Mouse (Mus musculus) A20 (cell line): ENCODE data around the gene Epha2.

Experiments
- DNase-seq: peaks from one replicate; pipeline ENCODE4 v3.0.0-alpha.2; 2011; ENCODE audit warnings: low read depth, low spot score

Epha2 gene

DNA sequence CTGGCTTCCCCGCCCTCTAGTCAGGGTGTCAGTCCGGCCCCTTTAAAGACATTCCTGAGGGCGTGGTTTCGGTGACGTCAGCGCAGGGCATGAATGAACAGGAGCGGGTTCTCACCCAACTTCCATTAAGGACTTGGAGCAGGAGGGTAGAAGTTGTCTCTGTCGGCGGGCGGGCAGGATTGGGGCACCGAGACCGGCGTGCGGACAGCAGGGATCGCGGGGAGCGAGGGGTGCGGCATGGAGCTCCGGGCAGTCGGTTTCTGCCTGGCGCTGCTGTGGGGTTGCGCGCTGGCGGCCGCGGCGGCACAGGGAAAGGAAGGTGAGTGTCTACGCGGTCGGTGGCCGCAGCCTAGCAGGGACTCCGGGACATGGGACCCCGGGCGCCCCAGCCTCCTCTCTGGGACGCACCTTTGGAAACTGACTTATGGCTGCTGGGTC is at the start of gene Epha2:
Epha2 (plus strand) TSS at position 125 of the 438 bp plus-strand sequence.
- no peak for DNase-seq

DNA sequence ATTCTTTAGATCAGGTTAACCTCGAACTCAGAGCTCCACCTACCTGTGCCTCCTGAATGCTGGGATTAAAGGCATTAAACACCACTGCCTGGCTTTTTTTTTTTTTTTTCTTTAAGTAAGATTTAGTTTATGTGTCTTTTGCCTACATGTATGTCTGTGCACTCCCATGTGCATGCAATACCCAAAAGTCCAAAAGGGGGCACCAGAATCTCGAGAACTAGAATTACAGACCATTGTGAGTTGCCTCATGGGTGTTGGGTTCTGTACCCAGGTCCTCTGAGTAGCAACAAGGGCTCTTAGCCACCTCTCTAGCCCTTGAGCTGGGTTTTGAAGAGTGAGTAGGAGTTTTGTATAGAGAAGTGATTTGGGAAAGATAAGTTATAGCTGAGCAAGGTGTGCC is 48.4 kb upstream of the Epha2 start:
- peak; percentile 33 for DNase-seq

DNA sequence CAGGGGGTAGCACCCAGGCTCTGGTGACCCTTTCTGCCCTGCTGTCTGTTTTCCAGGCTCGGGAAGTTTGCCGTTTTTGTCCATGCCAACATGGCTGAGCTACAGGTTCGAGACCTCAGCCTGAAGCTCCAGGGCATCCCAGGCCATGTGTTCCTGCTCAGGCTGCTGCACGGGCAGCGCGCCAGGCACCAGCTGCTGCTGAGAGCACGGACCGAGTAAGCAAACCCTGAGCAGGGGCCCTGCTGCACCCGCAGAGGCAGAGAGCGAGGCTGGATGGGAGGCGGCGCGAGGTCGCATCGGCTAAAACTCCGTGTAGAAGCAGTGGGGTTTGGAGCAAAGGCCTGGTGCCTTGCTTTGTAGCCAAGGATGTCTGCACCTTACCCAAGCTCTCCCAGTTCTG is 46.8 kb upstream of the Epha2 start:
- DNase-seq = no peak

DNA sequence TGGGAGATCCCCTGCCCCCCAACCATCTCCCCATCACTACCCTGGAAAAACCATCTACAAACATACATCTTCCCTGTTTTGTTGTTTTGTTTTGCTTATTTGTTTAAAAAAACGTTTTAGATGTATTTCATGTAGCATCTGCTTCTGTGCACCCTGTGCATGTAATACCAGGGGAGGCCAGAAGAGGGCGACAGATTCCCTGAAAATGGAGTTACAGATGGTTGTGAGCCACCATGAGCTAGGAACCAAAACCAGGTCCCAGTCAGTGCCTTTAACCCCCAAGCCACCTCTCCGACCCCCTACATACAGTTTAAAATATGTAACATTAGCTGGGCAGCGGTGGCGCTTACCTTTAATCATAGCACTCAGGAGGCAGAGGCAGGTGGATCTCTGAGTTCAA is 43.6 kb upstream of the Epha2 start:
- DNase-seq = peak; percentile 62

DNA sequence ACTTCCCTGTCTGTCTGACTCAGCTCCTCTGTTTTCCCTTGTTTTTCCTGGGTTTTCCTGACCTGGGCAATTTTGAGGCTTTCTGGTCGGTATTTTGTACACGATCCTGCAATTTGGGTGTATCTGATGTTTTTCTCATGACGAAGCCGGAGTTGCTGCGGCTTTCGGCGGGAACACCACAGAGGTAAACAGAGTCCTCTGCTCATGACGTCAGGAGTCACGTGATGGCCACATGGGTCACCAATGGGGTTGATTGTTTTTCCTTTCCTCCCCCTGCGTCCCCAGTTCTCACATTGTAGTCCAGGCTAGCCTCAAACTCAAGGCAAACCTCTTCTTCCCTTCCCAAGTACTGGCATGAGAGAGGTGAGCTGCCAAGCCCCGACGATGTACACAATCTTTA is 41.6 kb upstream of the Epha2 start:
- DNase-seq = no peak

DNA sequence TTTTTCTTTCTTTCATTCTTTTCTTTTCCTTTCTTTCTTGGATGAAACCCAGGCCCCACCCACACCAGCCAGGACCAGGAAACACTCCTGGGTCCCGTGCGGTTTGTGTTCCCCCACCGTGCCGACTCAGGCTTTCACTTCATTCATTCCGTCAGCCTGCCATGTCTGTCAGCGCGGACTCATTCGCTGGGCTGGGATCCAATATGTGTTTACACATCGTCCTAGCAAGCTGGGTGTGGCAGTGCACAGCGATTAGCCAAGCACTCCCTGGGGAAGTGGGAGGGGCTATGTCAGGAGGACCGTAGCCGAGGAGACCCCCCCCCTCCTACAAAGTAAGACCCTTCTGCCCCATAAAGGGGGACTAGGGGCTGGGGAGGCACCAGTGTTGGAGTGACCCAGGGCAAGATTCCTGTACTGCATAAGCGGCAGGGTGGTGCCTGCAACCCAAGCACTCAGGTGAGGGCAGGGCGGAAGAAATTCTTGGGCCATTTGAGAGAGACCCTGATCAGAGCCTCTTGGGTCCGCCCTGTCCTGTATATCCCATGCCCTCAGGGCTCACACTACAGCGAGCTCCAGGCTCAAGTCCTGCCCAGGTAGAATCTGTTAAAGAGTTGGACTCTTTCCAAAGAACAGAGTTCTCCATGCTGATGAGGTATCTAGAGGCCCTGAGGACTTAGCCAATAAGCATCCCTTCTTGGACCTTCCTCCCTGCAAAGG is 40.9 kb upstream of the Epha2 start:
- DNase-seq = no peak

DNA sequence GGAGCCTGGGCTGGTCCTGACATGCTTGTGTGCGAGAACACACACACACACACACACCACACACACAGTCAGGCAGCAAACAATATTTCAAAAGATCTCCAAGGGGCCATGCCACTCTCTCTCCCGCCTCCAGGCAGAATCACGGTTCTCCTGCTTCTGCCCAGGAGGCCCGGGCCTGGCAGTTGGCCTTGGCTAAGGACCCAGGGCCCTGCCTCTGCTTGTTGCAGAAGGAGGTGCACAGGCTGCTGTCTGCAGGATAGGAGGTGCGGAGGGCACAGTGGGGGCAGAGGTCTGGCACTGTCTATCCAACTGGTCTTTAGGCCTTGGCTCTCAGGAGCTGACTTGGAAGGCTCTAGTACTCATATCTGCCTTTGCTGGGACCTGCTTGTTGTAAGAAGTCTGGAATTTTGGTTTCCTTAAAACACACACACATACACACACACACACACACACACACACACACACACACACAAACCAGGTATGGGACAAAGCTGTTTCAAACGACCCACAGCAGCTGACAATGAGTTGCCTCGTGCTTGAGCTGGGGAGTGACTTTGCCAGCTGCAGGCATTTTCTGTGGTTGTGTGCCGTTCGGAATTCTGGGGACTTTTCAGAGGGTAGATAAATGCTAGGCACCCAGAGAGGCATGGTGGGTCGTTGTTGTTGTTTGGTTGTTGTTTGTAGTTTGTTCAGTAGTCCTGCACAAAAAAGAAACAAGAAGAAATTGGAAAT is 38.0 kb upstream of the Epha2 start:
- DNase-seq = no peak

DNA sequence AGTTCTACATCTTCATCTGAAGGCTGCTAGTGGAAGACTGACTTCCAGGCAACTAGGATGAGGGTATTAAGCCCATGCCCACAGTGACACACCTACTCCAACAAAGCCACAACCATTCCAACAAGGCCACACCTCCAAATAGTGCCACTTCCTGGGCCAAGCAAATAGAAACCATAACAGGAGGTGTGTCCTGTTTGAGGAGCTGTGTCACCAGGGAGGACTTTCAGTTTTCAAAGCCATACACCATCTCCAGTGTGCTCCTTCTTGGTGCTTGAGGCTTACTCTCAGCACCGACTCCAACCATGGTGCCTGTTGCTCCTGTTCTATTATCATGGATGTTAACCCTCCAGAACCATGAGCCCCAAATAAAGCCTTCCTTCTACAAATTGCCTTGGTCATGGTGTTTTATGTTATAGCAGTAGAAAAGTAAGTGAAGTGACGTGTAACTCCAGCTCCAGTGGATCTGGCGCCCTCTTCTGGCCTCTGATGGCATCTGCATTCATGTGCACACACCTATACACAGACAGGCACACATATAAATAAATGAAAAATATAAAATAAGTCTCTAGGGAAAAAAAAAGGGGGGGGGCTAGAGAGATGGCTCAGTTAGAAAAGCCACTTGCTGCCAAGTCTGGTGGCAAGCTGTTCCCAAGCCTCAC is 34.9 kb upstream of the Epha2 start:
- no peak for DNase-seq

DNA sequence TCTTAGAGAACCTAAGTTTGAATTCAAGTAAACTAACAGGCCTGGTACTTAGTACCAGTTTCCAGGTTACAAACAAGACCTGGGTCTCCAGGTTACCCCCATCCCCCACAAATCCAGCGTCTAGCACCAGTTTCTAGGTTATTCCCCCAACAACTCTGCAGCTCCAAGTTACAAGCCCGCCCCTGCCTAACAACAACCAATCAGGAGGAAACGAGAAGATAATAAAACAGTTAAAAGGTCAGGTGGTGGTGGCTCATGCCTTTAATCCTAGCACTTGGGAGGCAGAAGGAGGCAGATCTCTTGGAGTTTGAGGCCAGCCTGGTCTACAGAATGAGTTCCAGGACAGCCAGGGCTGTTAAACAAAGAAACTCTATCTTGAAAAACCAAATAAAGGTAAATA is 33.8 kb upstream of the Epha2 start:
- no peak for DNase-seq

DNA sequence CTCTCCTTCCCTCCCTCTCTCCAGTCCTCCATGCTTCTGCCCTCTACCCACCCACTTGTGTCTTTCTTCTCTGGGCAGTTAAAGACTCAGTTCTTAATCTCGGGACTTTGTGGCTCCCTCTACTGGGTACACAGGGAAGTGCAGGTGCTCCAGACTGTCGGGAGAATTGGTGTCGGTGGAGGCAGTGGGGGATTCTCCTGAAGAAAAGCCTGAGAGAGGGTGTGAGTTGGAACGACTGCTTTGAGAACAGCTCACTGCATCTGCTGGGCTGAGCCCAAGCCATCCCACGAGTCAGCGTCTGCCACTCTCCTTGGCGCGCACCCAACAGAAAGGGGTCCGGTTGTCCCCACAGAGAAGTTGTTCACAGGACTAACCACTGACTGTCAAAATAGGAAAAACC is 33.2 kb upstream of the Epha2 start:
- DNase-seq = peak; percentile 52

DNA sequence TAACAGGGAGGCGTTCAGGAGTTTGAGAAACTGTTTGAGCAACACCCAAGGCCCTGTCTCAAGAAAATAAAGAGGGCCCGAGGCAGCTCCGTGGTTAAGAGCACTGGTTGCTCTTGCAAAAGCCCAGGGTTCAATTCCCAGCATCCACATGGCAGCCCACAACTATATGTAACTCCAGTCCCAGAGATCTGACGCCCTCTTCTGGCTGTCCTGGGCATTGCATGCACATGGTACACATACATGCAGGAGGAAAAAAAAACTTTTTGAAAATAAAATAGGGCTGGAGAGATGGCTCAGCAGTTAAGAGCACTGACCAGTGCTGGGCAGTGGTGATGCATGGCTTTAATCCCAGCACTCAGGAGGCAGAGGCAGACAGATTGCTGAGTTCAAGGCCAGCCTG is 32.7 kb upstream of the Epha2 start:
- DNase-seq = peak; percentile 16

DNA sequence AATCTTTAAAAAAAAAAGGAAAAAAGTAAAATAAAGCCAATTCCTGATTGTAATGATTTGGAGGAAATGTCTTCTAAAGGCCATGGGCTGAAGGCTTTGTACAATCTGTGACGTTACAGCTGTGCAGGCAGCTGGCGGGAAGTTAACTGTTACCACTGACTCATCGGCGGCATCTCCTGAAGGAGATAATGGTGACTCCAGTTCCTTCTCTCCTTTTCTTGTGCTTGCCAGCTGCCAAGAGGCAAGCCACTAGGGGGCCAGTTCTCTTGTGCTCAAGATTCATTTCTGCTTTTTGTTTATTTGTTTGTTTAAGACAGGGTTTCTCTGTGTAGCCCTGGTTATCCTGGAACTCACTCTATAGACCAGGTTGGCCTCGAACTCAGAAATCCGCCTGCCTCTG is 32.0 kb upstream of the Epha2 start:
- DNase-seq = peak; percentile 67

DNA sequence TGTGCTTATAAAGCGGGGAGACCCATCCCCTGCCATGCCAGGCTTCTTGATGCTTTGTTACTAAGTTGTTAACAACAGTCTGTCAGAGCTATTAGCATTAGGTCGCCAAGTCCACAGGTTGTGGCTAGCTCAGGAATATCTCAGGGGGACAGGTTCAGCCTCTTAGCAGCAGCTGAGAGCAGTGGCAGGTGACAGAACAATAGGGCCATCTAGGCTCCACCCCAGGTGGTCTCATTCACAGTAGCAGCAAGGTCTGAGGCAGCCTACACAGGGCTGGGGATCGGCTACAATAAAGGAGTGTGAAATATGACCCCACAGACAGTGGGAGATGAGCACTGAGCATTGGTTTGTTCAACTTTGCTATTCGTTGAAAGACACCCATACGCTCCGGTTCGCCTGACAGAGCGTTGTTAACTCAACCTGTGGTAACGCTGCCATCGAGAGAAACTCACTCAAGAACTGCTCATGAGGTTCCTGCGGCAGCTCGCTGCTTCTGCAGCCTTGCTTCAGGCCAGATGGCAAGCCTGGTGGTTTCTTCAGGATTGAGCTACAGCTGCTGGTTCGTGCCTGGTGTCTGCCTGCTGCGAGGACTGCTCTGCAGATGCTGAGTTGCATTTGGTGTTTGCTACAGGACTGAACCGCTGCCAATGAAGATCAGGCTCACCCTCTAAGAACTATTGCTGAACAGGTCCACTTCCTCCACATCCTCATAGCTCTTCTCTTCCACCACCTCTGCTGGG is 30.7 kb upstream of the Epha2 start:
- no peak for DNase-seq

DNA sequence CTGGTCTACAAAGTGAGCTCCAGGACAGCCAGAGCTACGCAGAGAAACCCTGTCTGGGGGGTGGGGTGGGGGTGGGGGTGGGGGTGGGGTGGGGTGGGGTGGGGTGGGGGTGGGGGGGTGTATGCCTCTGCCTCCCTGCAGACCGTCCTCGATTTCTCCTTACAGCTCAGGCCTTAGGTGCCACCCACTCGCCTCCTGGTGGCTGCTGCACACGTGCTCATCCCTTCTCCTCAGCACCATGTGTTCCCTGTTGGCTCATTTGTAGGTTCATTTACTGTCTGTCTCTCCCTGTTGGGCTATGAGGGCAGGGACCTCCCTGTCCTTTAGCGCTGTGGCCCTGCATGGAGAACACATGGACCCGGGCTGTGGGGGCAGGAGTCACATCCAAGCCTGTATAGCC is 29.8 kb upstream of the Epha2 start:
- no peak for DNase-seq

DNA sequence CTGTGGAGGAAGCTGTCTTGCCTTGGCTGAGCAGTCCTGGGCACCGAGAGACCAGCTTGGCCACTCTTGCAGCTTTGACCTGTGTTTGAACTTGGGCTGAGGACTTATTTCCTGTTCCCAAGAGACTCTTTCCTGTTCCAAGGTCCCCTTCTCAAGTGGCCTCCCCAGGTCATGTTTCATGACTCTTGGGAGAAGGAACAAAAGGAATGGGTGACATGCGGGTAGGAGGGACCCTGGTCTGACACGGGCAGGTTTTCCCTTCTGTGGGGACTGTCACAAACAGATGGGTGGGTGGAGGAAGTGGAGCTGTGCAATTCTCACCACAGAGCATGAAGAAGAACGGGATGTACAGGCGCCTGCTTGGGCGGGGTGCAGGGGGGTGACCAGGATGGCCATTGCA is 29.3 kb upstream of the Epha2 start:
- no peak for DNase-seq

DNA sequence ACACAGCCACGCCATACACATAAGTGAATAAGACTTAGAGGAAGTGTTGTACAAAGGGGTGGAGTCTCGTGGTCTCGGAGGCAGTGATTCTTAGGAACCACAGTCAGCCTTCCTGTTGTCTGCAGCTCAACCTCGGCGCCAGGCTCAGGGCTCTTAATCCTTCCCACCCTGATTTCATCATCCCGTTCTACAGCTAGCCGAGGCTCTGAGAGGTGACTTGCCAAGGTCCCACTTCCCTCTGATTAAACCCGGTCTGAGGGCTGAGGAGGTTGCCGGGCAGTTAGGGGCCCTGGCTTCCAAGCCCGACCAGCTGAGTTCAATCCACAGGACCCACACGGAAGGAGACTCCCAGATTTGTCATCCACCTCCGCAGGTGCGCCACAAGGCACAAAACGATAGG is 28.2 kb upstream of the Epha2 start:
- DNase-seq = peak; percentile 60

DNA sequence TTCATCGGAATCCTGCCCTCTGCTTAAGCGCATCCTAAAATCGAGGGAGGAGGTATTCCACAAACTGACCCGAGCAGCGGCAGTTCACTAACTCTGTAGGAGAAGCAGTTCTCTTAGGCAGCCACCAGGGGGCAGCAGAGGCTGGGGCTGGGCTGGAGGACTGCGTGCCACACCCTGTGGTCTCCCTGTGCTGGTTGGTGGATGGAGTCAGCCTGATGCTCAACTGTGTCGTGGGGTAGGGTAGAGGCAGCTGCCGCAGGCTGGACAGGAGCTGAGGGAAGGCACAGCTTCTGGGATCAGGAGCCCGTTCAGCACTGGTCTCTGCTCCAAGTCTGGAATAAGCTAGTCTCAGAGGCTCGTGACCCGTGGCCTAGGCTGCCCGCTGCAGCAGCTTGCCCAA is 27.7 kb upstream of the Epha2 start:
- DNase-seq = peak; percentile 81

DNA sequence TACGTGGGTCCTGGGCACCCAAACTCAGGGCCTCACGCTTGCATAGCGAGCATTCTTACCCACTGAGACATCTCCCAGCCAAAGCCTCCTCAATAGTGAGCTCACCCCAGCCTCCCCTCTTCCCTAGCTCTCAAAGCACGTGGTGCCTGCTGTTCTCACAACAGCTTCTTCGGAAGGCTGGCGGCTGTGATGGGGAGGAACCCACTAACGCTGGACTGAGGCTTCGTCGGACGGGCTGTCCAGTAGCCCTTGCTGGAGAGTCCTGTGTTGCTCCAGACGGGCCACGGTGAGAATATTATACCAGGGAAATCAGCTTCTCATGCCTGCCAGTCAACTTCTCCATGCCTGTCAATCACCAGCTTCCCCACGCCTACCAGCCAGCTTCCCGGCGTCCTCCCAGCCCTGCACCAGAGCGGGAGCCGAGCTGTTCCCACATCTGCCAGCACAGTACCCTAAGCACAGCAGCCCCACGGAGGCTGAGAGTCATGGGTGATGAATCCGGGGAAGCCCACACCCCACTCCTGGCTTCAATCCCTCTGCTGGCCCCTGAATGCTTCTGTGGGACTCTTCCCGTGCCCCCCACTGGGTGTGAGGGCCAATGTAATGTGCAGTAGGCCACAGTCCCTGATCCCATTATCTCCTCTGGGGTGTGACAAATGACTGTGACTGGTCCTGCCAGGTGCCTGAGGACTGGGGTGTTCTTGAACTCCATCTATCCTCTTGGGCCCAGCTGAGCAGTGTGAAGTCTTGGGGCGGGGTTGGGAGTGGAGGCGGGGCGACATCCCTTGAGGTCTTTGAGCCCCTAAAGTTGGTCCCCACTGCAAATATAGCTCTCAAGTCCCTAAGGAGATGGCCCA is 26.3 kb upstream of the Epha2 start:
- no peak for DNase-seq

DNA sequence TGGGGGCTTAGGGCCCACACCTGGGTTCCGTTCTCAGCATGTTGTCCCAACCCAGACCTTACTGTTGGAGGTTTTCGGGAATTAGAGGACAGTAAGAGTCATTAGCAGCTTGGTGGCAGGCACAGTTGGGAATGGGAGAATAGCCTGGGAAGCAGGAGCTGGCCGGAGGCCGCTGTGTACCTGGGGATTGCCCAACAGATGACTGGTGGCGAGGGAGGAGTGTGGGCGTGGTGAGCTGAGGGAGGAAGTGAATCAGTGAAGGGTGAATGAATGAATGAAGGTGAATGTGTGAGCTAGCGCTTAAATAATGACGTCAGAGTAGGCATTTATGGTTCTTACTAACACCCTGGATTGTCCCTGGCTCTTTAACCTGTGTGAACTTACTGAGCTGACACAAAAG is 23.9 kb upstream of the Epha2 start:
- no peak for DNase-seq

DNA sequence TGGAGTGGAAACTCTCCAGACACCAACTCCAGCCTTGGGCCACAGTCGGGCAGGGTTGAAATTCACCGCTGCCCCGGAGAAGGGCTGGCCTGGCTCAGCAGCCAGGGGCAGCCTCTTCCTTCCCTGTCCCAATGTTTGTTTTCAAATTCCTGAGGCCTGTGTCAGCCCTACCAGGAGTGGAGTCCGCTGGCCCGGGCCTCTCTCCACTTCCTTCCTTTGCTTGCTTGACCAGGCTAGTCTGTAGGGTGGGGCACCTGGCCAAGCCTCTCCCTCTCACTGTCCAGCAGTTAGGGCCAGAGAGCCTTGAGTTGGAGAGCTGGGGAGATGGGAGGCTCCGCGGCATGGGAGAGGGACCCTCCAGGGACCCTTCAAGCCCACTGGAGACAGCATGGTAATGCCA is 22.9 kb upstream of the Epha2 start:
- DNase-seq = no peak

DNA sequence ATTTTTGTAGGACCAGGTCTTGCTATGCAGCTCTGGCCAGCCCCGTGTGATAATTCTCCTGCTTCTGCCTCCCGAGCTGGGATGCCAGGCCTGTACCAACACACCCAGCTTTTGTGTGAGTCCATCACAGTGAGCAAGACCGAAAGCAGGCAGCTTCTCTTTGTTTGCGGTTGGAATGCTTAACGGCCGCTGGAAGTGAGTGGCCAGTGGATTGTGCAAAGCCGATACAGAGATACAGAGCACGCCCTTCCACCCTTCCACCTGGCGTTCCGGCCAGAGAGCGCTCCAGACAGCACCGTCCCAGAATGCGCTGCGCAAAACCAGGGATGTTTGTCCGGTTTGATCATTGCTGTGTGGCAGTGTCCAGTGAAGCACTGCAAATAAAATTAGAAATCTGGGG is 21.7 kb upstream of the Epha2 start:
- DNase-seq = no peak
